Mouse (Mus musculus) embryonic fibroblast, embryonic 13.5 days (primary cell): ENCODE measurements around the gene Stk24. TPM values are rescaled to one million over a fixed set of nuclear protein-coding genes. Genes with fewer than 3 reads are reported as not detected.

Source experiments
- H3K27ac ChIP-seq: 2 replicates; pipeline ENCODE4 v1.5.1; 2012; ENCODE audit warnings: low read length, control low read depth, inconsistent platforms; ENCODE audit not compliant: insufficient read depth
- H3K4me1 ChIP-seq: 2 replicates; pipeline ENCODE4 v1.6.1; 2011; ENCODE audit warnings: low read length; ENCODE audit not compliant: control insufficient read depth, insufficient read depth
- H3K4me3 ChIP-seq: 2 replicates; pipeline ENCODE4 v1.5.1; 2011; ENCODE audit warnings: mild to moderate bottlenecking, control low read depth, low read length; ENCODE audit not compliant: insufficient read depth
- CTCF ChIP-seq: IDR thresholded peaks from 2 replicates; pipeline ENCODE4 v1.5.1; 2011; ENCODE audit warnings: mild to moderate bottlenecking, control low read depth, low read length, moderate library complexity, borderline replicate concordance; ENCODE audit not compliant: insufficient read depth
- POLR2A ChIP-seq: IDR thresholded peaks from 2 replicates; pipeline ENCODE4 v1.6.1; 2011; ENCODE audit warnings: low read depth, mild to moderate bottlenecking, control low read depth, low read length, moderate library complexity
- polyA plus RNA-seq: library from polyadenylated mRNA; stranded (reverse); fragments of >200 nt; gene quantifications from 2 replicates; pipeline ENCODE4 v1.2.4, GENCODE M21; 2011; ENCODE audit warnings: low read depth; ENCODE audit not compliant: missing spikeins, insufficient read length

The Stk24 gene
- polyA plus RNA-seq, 1 experiment, result 102 TPM

DNA sequence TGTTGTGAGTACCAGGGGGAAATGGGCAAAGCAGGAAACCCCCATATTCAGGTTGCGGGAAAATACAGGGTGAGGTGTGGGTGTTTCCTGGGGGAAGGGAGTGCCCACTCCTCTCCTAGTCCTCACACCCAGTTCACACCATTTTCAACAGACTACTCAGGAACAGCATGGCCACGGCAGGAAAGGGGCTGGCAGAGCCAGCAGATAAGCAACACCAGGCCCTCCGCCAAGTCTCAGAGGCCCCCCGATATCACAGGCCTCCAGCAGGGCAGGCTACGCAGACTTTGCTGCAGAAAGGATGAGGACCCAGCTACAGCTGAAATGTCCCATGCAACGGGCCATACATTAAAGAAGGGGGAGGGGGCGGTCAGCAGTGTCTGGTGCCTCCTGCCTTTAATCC is 14.4 kb downstream of the Stk24 start:
- Histone ChIP-seq H3K4me3 (no peak overlapping the region), H3K4me1 (peaks cover 10% of the 10 kb centered on the region; the same call in 1 of the 2 replicates), H3K27ac (no peak overlapping the region)
- TF ChIP-seq CTCF, result no peak
- TF ChIP-seq POLR2A, result no peak

DNA sequence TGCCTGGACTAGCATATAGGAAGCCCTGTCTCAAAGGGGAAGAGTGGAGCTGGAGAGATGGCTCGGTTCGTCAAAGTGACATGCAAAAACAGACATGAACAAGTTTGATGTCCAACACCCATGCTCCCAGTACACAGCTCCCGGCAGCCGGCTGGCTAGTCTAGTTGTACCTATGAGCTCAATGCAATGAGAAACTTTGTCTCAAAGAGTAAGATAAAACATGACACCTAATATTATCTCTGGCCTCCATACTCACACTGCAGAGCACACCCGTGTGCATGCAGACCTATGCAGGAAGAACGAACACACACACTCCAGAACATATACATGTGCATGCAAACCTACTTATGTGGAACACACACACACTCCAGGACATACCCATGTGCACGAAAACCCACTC is 15.5 kb downstream of the Stk24 start:
- Histone ChIP-seq H3K27ac (no peak overlapping the region), H3K4me1 (peaks cover 11% of the 10 kb centered on the region; the same call in 1 of the 2 replicates), H3K4me3 (no peak overlapping the region)
- no peak for TF ChIP-seq POLR2A
- no peak for TF ChIP-seq CTCF

DNA sequence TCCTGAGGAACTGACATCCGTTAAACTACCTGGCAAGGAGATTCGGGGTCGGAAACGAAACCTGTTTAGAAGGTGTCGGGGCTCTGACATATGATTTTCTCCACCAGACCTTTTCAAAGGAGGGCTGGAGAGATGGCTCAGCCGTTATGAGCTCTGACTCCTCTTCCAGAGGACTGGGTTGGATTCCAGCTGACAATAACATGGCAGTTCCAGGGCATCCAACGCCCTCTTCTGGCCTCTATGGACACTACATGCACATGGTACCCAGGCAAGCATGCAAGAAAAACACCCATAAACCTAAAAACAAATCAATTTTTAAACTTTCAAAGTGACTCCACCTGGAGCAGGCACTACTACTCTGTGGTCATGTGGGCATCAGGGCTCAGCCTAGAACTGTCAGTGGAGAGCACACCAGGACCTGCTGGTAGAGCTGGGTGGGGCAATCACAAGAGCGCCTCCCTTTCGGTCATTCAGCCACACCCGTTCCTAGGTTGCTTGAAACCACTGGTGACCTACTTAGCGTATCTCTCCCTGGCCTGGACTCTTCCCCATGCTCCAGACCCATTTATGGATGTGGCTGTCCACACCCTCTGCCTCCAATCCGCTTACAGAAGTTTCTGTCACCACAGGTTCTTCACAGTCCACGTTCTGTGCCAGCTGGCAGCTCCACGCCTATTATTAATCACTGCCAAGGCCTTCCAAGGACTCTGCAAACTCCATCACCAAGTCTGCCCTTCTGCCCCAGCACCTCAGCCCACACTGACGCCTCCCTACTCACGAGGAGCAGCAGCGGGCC is 18.3 kb downstream of the Stk24 start:
- Histone ChIP-seq H3K4me1 (peaks cover 11% of the 10 kb centered on the region), H3K27ac (no peak overlapping the region), H3K4me3 (no peak overlapping the region)
- TF ChIP-seq POLR2A, result no peak
- TF ChIP-seq CTCF, result no peak

DNA sequence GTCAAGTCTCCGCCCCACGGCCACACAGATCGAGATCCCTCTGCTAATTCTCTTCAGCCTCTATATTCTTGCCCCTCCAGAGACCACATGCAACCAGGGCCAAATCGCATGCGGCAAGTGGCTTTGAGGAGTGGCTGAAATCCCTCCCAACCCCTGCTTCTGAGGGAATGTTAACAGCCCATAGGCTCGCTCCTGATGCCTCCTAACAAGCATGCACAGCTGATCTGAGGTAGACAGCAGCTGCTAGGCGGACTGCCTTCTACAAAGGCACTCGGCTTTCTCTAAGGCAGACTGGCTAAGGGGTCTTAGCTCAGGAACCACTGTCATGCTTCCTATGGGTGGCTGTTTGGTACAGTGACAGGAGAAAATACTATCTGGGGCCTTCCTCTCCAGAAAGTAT is 20.0 kb downstream of the Stk24 start:
- TF ChIP-seq POLR2A (no peak), CTCF (no peak)
- H3K4me1 ChIP-seq, result peaks cover 13% of the 10 kb centered on the region
- no peak overlapping the region for H3K4me3 ChIP-seq
- no peak overlapping the region for H3K27ac ChIP-seq

DNA sequence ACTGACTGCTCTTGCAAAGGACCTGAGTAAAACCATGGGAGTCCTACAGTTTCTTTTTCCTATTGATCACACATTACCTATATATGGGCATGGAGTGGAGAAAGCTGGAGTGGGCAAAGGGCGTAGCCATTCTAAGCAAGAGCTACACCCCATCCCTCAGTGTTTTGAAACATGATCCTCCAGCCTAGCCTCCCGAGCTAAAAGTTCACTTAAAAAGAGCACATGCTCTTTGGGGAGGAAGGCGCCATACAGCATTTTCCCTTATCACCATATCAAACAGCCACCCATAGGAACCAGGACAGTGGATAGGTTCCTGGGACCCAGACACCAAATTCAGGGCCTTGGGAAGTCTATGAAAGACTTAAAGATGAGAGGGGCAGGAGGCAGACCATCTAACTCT is 20.8 kb downstream of the Stk24 start:
- H3K27ac ChIP-seq, result no peak overlapping the region
- TF ChIP-seq CTCF (no peak), POLR2A (no peak)
- no peak overlapping the region for H3K4me3 ChIP-seq
- H3K4me1 ChIP-seq, result peaks cover 13% of the 10 kb centered on the region

DNA sequence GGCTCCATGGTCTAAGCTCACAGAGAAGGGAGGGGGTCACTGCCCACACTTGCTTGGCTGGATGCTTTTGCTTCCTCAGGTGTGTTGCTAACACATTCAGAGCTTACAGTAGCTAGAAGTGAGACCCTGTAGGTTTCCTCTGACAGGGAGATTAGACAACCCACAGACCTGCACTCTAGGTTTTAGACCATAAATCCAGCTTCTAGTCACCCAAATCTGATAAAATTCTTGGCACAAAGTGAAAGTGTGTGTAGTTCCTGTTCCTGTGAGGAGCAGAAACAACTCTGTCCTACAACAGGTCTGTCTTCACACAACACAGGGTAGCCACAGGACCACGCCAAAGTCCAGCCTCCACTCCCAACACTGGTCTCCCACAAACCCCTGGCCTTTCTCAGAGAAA is 21.5 kb downstream of the Stk24 start:
- Histone ChIP-seq H3K4me3 (no peak overlapping the region), H3K27ac (no peak overlapping the region), H3K4me1 (peaks cover 13% of the 10 kb centered on the region)
- TF ChIP-seq POLR2A, result no peak
- TF ChIP-seq CTCF, result no peak

DNA sequence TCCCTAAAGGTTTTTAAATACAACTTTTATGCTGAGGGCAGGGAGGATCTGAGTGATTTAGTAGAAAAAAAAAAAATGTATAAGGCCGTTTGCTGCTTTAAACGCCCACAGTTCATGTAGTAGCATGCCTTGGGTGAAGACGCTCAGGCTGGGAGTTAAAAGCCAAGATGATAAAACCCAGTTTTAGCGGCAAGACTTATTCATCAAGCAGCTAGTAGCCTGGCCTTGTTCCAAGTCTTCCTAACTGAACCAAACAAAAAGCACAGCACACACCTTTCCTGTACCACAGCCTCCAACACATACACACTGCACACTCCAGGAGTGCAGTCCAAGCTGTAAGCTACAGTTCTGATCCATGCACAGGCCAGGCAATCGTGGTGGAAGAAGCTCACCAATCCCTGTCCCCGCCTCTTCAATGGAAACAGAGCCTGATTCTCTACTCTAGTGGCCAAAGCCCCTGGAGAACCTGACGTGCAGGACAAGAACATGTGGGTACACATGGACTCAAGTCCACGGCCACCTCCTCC is 23.4 kb downstream of the Stk24 start:
- TF ChIP-seq CTCF, result no peak
- no peak for TF ChIP-seq POLR2A
- Histone ChIP-seq H3K4me3 (no peak overlapping the region), H3K27ac (peak overlapping the region; percentile 0; the same call in 1 of the 2 replicates), H3K4me1 (peaks cover 13% of the 10 kb centered on the region)

DNA sequence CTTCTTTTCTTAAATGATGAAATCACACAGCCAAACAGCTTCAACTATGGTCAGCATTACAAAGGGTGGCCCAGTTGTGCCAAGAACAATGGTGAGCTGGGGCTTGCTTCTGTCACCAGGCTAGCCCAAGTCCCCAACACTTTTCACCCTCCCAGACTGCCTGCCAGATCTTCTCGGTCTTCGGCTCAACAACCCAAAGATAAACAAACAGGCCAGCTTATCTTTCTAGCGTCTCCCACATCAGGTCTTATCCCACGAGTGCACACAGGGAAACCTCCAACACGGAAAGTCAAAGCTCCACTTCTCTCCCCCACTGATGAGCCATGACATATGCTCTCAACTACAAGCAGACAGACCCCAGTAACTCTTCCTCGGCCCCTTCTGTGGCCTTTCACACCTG is 24.1 kb downstream of the Stk24 start:
- TF ChIP-seq POLR2A (no peak), CTCF (no peak)
- Histone ChIP-seq H3K4me1 (peaks cover 13% of the 10 kb centered on the region), H3K27ac (no peak overlapping the region), H3K4me3 (no peak overlapping the region)

DNA sequence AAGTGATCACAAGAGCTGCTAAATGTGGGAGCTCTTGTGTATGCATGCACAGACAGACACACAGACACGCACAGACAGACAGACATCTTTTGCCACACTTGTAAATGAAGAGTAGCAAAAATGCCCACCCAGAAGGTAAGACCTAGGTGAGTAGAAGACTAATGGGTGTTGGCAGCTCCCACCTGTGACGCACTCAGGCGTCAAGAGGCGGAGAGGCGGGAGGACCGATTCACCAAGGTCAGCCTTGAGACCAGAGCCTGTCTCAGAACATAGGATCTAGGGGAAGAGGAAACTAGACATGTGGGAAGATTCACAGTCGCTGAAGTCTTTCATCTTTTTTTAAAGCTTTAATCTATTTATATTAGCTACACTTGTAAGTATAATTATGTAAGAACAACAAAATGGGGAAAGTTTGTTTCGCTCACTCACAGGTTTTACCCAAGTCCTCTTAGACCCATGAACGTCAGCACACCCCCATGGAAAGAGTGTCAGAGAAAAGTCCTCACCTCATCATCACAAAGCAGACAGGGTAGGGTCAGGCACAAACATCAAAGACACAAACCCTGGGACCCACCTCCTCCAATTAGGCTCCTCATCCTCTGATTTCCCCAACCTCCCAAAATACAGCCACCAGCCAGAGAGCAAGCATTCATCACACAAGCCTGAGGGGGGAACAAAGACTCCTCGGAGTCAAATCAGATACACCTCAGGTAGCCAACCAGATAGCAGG is 26.0 kb downstream of the Stk24 start:
- H3K27ac ChIP-seq, result no peak overlapping the region
- TF ChIP-seq POLR2A, result no peak
- TF ChIP-seq CTCF, result no peak
- H3K4me3 ChIP-seq, result no peak overlapping the region
- peaks cover 11% of the 10 kb centered on the region for H3K4me1 ChIP-seq

DNA sequence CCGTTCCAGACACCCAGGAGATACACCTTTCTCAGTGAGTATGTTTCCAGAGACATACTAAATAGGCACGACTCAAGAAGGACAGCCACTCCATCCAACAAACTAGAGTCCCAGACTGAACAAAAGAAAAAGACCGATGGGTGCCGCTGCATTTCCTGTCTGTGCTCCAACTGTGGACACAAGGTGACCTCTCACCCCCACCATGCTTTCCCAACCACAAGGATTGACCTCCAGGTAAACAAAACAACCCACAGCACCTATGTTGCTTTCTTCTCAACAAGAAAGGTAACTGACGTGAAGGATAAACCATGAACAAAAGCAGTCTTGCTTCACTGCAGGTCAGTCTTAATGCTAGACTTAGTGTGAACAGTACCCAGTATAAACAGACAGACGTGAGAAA is 27.1 kb downstream of the Stk24 start:
- no peak overlapping the region for H3K27ac ChIP-seq
- H3K4me1 ChIP-seq, result peaks cover 13% of the 10 kb centered on the region
- TF ChIP-seq POLR2A, result no peak
- TF ChIP-seq CTCF, result no peak
- H3K4me3 ChIP-seq, result no peak overlapping the region
